Mouse (Mus musculus) hindbrain, postnatal 0 days (tissue): Measurements from ENCODE around the gene Nmnat3. TPM values are rescaled to one million over a fixed set of nuclear protein-coding genes. Genes with fewer than 3 reads are reported as not detected.

Experiments used
- ATAC-seq: fragments of 200-750 bp; cut with Nextera tagmentation; 2 replicates; pipeline ENCODE4 v1.8.0; 2017; ENCODE audit warnings: mild to moderate bottlenecking, moderate TSS enrichment, moderate library complexity
- DNase-seq: peaks from one replicate; pipeline ENCODE4 v3.0.0-alpha.2; 2015; ENCODE audit warnings: low spot score
- H3K27ac ChIP-seq: fragments of 300-500 bp; sonication (generic); 2 replicates; pipeline ENCODE4 v1.5.1; 2014; ENCODE audit warnings: mild to moderate bottlenecking
- H3K27me3 ChIP-seq: fragments of 300-500 bp; sonication (generic); 2 replicates; pipeline ENCODE4 v1.6.1; 2014; ENCODE audit warnings: low read length, mixed read lengths; ENCODE audit not compliant: insufficient read depth
- H3K36me3 ChIP-seq: fragments of 300-500 bp; sonication (generic); 2 replicates; pipeline ENCODE4 v1.6.1; 2014; ENCODE audit warnings: low read length, mixed read lengths; ENCODE audit not compliant: insufficient read depth
- H3K4me1 ChIP-seq: fragments of 300-500 bp; sonication (generic); 2 replicates; pipeline ENCODE4 v1.6.1; 2014; ENCODE audit warnings: antibody characterized with exemption, low read length, mixed read lengths; ENCODE audit not compliant: insufficient read depth
- H3K4me2 ChIP-seq: fragments of 300-500 bp; sonication (generic); 2 replicates; pipeline ENCODE4 v1.6.1; 2014; ENCODE audit warnings: low read depth, mild to moderate bottlenecking, low read length, moderate library complexity, mixed read lengths
- H3K4me3 ChIP-seq: fragments of 300-500 bp; sonication (generic); 2 replicates; pipeline ENCODE4 v1.5.1; 2014; ENCODE audit warnings: low read length
- H3K9ac ChIP-seq: fragments of 300-500 bp; sonication (generic); replicated peaks from 2 replicates; pipeline ENCODE4 v1.6.1; 2014; ENCODE audit warnings: mild to moderate bottlenecking, low read length, moderate library complexity, mixed read lengths
- H3K9me3 ChIP-seq: fragments of 300-500 bp; sonication (generic); 2 replicates; pipeline ENCODE4 v1.6.1; 2016; ENCODE audit warnings: low read length, mixed read lengths
- CTCF ChIP-seq: IDR thresholded peaks from 2 replicates; pipeline ENCODE4 v1.5.1; 2016; ENCODE audit warnings: antibody characterized with exemption, control low read depth, low read depth
- WGBS: fragments of 180-500 bp; shearing (Covaris S2); extraction: QIAGEN DNeasy Blood & Tissue Kit; methylation state at CpG from one replicate; pipeline ENCODE4 v1.1.7; 2014; 5-methylcytosine and 5-hydroxymethylcytosine counted together
- polyA plus RNA-seq: library from polyadenylated mRNA; unstranded; fragments of >200 nt; fragmentation: Nextera tagmentation; extraction: Ambion mirVana; gene quantifications from 2 replicates; pipeline ENCODE4 v1.2.1, GENCODE M21; 2015
- total RNA-seq: library from RNA; depleted of rRNA; stranded (reverse); fragments of >200 nt; gene quantifications from 2 replicates; pipeline ENCODE4 v1.2.3, GENCODE M21; 2014

The Nmnat3 gene
- total and polyA plus RNA-seq, 2 experiments from 2014 or later: 1.3 to 1.5 TPM

DNA sequence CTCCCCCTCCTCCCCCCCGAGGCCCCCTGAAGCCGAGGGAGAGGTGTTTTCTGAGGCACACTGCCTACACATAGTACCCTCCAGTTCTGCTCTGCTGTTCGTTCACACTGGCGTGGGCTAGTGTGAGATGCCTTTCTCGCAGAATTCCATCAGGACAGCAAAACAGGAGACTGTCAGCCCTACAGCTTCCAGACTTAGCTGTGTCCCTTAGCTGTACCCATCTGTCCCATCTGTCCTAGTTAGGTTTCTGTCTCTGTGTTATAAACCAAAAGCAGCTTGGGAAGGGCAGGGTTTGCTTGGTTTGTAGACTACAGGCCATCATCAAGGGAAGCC lies 101.4 kb downstream of the Nmnat3 start:
- ATAC-seq: no peak
- Histone ChIP-seq H3K27me3 (no peaks in the 10 kb centered on the region), H3K9ac (no peak overlapping the region), H3K27ac (no peak overlapping the region), H3K4me1 (no peaks in the 10 kb centered on the region), H3K4me3 (no peak overlapping the region), H3K4me2 (no peak overlapping the region), H3K9me3 (no peaks in the 10 kb centered on the region), H3K36me3 (no peaks in the 10 kb centered on the region)
- WGBS: 85% methylated on average over 5 of the region's 5 CpGs
- no peak for DNase-seq
- TF ChIP-seq CTCF: no peak

DNA sequence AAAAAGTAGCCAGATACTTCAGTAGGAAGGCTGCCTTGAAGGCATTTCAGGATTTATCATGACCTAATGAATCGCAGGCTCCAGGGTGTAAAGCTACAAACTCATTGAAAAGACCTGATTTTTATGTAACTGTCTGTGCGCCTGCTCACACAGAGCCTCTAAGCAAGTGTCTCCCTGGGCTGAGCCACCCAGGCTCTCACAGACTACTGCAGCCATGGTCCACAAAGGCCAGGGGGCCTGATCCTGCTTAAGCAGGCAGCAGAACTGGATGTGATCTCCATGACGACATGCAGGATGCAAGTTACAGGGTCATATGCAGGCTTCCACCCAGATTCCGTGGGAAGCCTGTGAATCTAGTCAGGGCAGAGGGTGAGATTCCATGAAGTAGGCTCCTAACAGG lies 106.3 kb downstream of the Nmnat3 start:
- H3K36me3 ChIP-seq: no peaks in the 10 kb centered on the region
- no peak for TF ChIP-seq CTCF
- H3K4me1 ChIP-seq: no peaks in the 10 kb centered on the region
- H3K4me2 ChIP-seq: no peak overlapping the region
- ATAC-seq (no peak), DNase-seq (no peak)
- H3K9ac ChIP-seq: no peak overlapping the region
- no peak overlapping the region for H3K4me3 ChIP-seq
- no peaks in the 10 kb centered on the region for H3K27me3 ChIP-seq
- 0 out of 2 replicates have a peak, but pooled peaks cover 3% of the 10 kb centered on the region for H3K9me3 ChIP-seq
- WGBS: 79% methylated on average over 4 of the region's 4 CpGs
- H3K27ac ChIP-seq: no peak overlapping the region

DNA sequence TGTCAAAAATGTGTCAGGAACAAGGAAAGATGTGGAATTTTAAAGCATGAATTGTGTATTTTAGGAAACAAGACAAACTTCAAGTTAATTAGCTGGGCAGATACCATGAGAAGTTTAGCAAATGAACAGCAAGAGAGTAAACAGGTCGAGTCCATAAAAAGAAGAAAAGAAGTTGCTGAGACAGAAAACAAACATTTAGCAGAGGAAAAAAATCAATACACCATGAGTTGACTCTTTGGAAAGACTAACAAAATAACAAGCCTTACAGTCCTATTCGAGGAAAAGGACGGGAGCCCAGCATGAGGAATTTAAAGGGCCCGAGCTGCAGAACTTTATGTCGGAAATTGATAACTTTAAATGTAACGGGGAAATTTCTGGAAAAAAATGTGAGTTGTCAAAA lies 110.0 kb downstream of the Nmnat3 start:
- Histone ChIP-seq H3K9ac (no peak overlapping the region), H3K9me3 (0 out of 2 replicates have a peak, but pooled peaks cover 3% of the 10 kb centered on the region), H3K4me1 (peaks cover 4% of the 10 kb centered on the region; the same call in 1 of the 2 replicates), H3K27ac (no peak overlapping the region), H3K4me3 (no peak overlapping the region), H3K36me3 (no peaks in the 10 kb centered on the region), H3K27me3 (no peaks in the 10 kb centered on the region), H3K4me2 (no peak overlapping the region)
- ATAC-seq: no peak
- 86% methylated on average over 6 of the region's 6 CpGs for WGBS
- DNase-seq: no peak
- no peak for TF ChIP-seq CTCF

DNA sequence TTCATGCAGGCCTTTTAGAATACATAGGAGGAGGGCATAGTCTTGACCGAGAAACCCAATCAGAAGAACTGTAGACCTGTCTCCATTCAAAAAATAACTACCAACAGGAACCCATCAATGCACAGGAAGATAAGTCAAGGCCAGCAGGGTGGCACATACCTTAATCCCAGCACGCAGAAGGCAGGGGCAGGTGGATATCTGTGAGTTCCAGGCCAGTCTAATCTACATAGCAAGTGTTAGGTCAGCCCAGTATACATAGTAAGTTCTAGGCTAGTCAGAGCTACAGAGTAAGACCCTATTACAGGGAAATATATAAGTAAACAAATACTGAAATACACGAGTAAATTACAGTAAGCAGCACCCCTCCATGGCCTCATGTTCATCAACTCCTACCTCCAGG lies 110.6 kb downstream of the Nmnat3 start:
- Histone ChIP-seq H3K36me3 (no peaks in the 10 kb centered on the region), H3K4me3 (no peak overlapping the region), H3K4me2 (no peak overlapping the region), H3K4me1 (peaks cover 4% of the 10 kb centered on the region; the same call in 1 of the 2 replicates), H3K9ac (no peak overlapping the region), H3K9me3 (0 out of 2 replicates have a peak, but pooled peaks cover 3% of the 10 kb centered on the region), H3K27me3 (no peaks in the 10 kb centered on the region), H3K27ac (no peak overlapping the region)
- no peak for ATAC-seq
- 85% methylated on average over 3 of the region's 3 CpGs for WGBS
- no peak for DNase-seq
- TF ChIP-seq CTCF: no peak

DNA sequence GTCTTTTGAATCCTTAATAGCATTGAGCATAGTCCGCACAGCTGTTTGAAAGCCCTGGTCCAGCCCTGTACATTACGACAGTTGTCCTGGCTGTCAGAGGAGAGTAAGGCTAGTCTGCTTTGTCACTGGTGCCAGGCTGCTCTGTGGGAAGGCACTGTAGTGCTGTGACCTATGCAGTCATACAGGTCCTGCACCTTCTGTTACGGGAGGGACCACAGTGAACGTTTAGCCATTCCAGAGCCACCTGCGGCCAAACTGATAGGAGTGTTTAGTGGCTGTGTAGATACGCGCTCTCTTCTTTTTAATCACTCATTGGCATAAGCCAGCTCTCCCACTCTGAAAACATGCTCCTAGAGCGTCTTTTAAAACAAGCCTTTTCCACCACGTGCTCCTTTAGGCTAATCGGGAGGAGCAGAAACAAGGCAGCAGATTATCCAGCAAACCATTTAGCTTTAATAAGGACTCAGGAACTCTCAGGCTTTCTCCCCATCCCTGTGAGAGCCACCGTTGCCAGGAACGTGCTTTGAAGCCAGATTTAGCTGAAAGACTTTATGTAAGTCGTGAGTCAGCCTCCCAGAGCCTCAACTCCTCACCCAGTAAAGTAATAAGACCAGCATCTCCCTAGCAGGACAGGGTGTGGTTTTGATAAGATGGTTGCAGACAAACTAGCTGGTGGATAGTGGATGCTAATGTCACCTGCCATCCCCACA lies 113.1 kb downstream of the Nmnat3 start:
- no peak overlapping the region for H3K4me2 ChIP-seq
- no peak for TF ChIP-seq CTCF
- ATAC-seq (no peak), DNase-seq (no peak)
- H3K9me3 ChIP-seq: 0 out of 2 replicates have a peak, but pooled peaks cover under 1% of the 10 kb centered on the region
- H3K27ac ChIP-seq: no peak overlapping the region
- peaks cover 4% of the 10 kb centered on the region; the same call in 1 of the 2 replicates for H3K4me1 ChIP-seq
- whole genome bisulfite sequencing: 63% methylated on average over 13 of the region's 13 CpGs
- H3K36me3 ChIP-seq: no peaks in the 10 kb centered on the region
- no peak overlapping the region for H3K9ac ChIP-seq
- no peaks in the 10 kb centered on the region for H3K27me3 ChIP-seq
- no peak overlapping the region for H3K4me3 ChIP-seq

- 89% methylated on average over 5 of the region's 5 CpGs for WGBS
- TF ChIP-seq CTCF: no peak
- peaks cover 4% of the 10 kb centered on the region; the same call in 1 of the 2 replicates for H3K4me1 ChIP-seq
Measured at GRCm38 (mm10) chr9:98401611-98402010, 114.4 kb downstream of the Nmnat3 start.

DNA sequence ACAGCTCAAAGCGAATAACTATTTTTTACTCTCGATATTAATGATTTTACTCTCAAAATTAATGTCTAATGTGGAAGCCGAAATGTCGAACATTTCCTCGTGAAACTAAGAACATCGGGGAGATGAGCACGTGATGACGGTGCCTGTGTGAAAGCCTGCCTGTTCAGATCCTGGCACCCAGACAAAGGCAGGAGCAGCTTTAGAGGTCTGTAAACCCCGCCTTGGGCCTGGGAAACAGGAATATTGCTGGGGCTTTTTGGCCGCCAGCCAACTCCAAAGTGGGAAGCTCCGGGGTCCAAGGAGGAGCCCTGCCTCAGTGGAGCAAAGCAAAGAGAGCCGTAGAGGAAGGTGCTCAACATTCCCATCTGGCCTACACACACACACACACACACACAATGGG lies 120.5 kb downstream of the Nmnat3 start:
- no peaks in the 10 kb centered on the region for H3K4me1 ChIP-seq
- no peaks in the 10 kb centered on the region for H3K36me3 ChIP-seq
- DNase-seq (no peak), ATAC-seq (no peak)
- no peak overlapping the region for H3K9ac ChIP-seq
- 47% methylated on average over 12 of the region's 12 CpGs for WGBS
- no peak for TF ChIP-seq CTCF
- H3K4me3 ChIP-seq: no peak overlapping the region
- no peak overlapping the region for H3K4me2 ChIP-seq
- H3K27ac ChIP-seq: no peak overlapping the region
- H3K9me3 ChIP-seq: no peaks in the 10 kb centered on the region
- H3K27me3 ChIP-seq: no peaks in the 10 kb centered on the region

More at GRCm38 (mm10) chr9:98401611-98402010, 114.4 kb downstream of the Nmnat3 start:
- Histone ChIP-seq H3K9ac (no peak overlapping the region), H3K4me3 (no peak overlapping the region), H3K27ac (no peak overlapping the region), H3K36me3 (no peaks in the 10 kb centered on the region), H3K9me3 (no peaks in the 10 kb centered on the region), H3K27me3 (no peaks in the 10 kb centered on the region), H3K4me2 (no peak overlapping the region)
- DNase-seq (no peak), ATAC-seq (no peak)
